In the genomic region with DNA sequence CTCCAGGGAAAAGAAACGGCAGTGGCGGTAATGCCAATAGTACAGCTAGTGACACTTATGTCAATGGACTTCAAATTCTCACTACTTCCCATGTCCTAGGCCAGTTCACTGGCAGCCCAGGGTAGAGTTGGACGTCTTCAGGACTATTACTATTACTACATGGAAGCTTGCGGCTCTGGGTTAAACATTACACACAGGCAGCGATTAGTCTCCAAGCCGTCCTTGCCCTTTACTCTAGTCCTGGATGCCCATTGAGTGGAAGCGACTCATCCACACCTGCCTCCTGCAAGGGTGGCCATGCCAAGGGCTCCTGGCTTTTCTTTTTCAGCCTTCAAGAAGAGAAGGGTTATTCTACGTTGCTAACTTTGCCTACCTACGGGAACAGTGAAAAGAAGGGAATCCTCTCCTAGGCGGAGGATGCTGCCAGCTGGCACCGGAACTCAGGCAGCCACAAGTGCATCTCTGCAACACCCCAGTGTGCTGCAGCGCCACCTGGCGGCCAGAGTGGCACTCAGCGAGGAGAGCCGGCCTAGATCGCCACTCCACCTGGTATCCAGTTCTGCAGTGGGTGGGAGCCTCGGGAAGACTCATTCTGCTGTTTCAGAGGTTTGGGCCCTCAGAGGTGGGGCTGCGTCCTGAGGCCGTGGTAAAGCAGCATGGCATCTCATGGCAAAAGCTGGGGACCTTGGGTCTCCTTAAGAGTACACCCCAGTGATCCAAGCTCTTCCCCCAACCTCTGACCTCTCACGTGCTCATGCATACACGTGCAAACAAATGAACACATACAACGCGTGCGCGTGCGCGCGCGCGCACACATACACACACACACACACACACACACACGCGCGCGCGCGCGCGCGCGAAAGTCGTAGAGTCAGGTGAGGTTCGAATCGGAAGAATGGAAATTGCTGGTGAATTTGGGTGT, we compare ENCODE assay signal across 8 mouse cellular contexts. TPM values are rescaled to one million over a fixed set of nuclear protein-coding genes. Genes with fewer than 3 reads are reported as not detected.
DNase-seq lines count a peak whose midpoint lies in the region; ATAC-seq and TF ChIP-seq lines count a peak whose summit lies in the region.

No protein-coding gene starts in this region.

- H3K27ac ChIP-seq in forebrain, postnatal 0 days (ENCODE audit: low read depth, low read length), result no peak overlapping the region
- H3K27ac ChIP-seq in olfactory bulb, adult 2 months (ENCODE audit: insufficient read depth, low read depth, low read length), result no peak overlapping the region

- H3K27me3 ChIP-seq in G1E (ENCODE audit: insufficient read depth, low read length), result peaks cover 47% of the 10 kb centered on the region
- no peaks in the 10 kb centered on the region for H3K27me3 ChIP-seq in forebrain, postnatal 0 days (ENCODE audit: insufficient read depth, low read length)

- no peak overlapping the region for H3K4me2 ChIP-seq in forebrain, postnatal 0 days (ENCODE audit: low read depth)

- peak; percentile 94 for TF ChIP-seq CTCF in G1E (IDR thresholded peaks at IDR 0.05; ENCODE audit: low read depth, low read length)
- peak; percentile 97 for TF ChIP-seq CTCF in forebrain, postnatal 0 days (IDR thresholded peaks at IDR 0.05; ENCODE audit: low read depth)
- TF ChIP-seq CTCF in lung, adult 2 months (IDR thresholded peaks at IDR 0.05; ENCODE audit: insufficient read depth, low read length), result peak; percentile 78
- peak; percentile 96 for TF ChIP-seq CTCF in olfactory bulb, adult 2 months (IDR thresholded peaks at IDR 0.05; ENCODE audit: insufficient read depth, low read depth, low read length)

- intact Hi-C loops in heart, postnatal 25 days (cut with DNase I), result loop anchor here (1.0 to 2.0 kb wide), 2 partner anchors 158 to 334 kb away; no protein-coding TSS in a partner anchor

- peak; percentile 62 for ATAC-seq in G1E (ENCODE audit: extremely low read depth, insufficient number of reproducible peaks, low FRiP score, poor library complexity, severe bottlenecking)
- ATAC-seq in forebrain, postnatal 0 days, result peak; percentile 50; the same call in 1 of the 2 replicates

- H3K9ac ChIP-seq in forebrain, postnatal 0 days, result no peak overlapping the region

- no peaks in the 10 kb centered on the region for H3K9me3 ChIP-seq in G1E (replicated peaks)
- no peaks in the 10 kb centered on the region for H3K9me3 ChIP-seq in forebrain, postnatal 0 days (ENCODE audit: low read length)

- DNase-seq in G1E (ENCODE audit: low spot score), result peak; percentile 73
- peak; percentile 76 for DNase-seq in cerebellum, adult 11-12 months
- DNase-seq in forebrain, postnatal 0 days, result peak; percentile 89
- DNase-seq in heart, postnatal 25 days (ENCODE audit: low spot score), result peak; percentile 64
- peak; percentile 76 to 90 for DNase-seq in layer of hippocampus, adult 8-10 months (ENCODE audit: low spot score in 2 of 2)
- peak; percentile 86 for DNase-seq in lung, adult 2 months
- DNase-seq in thymus, adult 18-20 months, result peak; percentile 70 to 76

- no peak for TF ChIP-seq POLR2A in lung, adult 2 months (IDR thresholded peaks at IDR 0.05; ENCODE audit: borderline replicate concordance, extremely low read depth, low read depth, low read length)
- TF ChIP-seq POLR2A in olfactory bulb, adult 2 months (IDR thresholded peaks at IDR 0.05; ENCODE audit: insufficient read depth, low read depth, low read length), result no peak

- H3K36me3 ChIP-seq in G1E (replicated peaks), result no peaks in the 10 kb centered on the region
- no peaks in the 10 kb centered on the region for H3K36me3 ChIP-seq in forebrain, postnatal 0 days (ENCODE audit: insufficient read depth)

- H3K4me3 ChIP-seq in G1E (ENCODE audit: low read depth, low read length), result no peak overlapping the region; the same call in 1 of the 2 replicates
- H3K4me3 ChIP-seq in forebrain, postnatal 0 days (ENCODE audit: low read depth, low read length), result no peak overlapping the region
- no peak overlapping the region for H3K4me3 ChIP-seq in lung, adult 2 months (replicated peaks; ENCODE audit: extremely low read depth, low read depth, low read length)
- H3K4me3 ChIP-seq in olfactory bulb, adult 2 months (ENCODE audit: insufficient read depth, low read depth, low read length), result no peak overlapping the region

- 59% methylated on average over 43 of the region's 43 CpGs for WGBS in forebrain, postnatal 0 days
- WGBS in lung, adult 2 months, result 62% methylated on average over 43 of the region's 43 CpGs
- WGBS in olfactory bulb, adult 2 months, result 60% methylated on average over 43 of the region's 43 CpGs

- peaks cover 35% of the 10 kb centered on the region for H3K4me1 ChIP-seq in G1E (ENCODE audit: insufficient read depth, low read depth, low read length)
- no peaks in the 10 kb centered on the region for H3K4me1 ChIP-seq in forebrain, postnatal 0 days (ENCODE audit: insufficient read depth)
- no peaks in the 10 kb centered on the region for H3K4me1 ChIP-seq in lung, adult 2 months (ENCODE audit: control insufficient read depth, insufficient read depth, low read length)
- H3K4me1 ChIP-seq in olfactory bulb, adult 2 months (ENCODE audit: control insufficient read depth, insufficient read depth, low read length), result peaks cover 29% of the 10 kb centered on the region

RNA-seq across cellular contexts. Expression of a gene that starts 31.4 kb away (rescaled TPM):
- total RNA-seq in G1E (2014; fragmentation: Nextera tagmentation) (not detected in 2 replicates), G1E (2017) (not detected in 2 replicates)
- not detected in 2 replicates for polyA plus RNA-seq in G1E (2012)
- total RNA-seq in forebrain, postnatal 0 days (2014; rRNA removed), result not detected in 2 replicates
- 0.21 TPM in 1 of 2 replicates, not detected in the other for polyA plus RNA-seq in forebrain, postnatal 0 days (2015; fragmentation: Nextera tagmentation; extraction: Ambion mirVana)
- not detected for total RNA-seq in heart, postnatal 25 days (2021)
- under 1 TPM in 1 of 4 experiments, not detected in 3; 0.65 TPM for total RNA-seq in layer of hippocampus, adult 8-10 months (2022)
- 0.15 TPM in 1 of 2 replicates, not detected in the other for polyA plus RNA-seq in lung, adult 2 months (2012; rRNA removed)
- not detected in 2 replicates for polyA plus RNA-seq in olfactory bulb, adult 2 months (2012; ENCODE audit: insufficient read depth, insufficient read length, low replicate concordance, missing spikeins)
